Mouse (Mus musculus): ENCODE results near the gene Cstad. TPM values are rescaled to one million over a fixed set of nuclear protein-coding genes. Genes with fewer than 3 reads are reported as not detected.
A peak's percentile ranks its signal among the peaks of the same experiment; 100 is the strongest.

The Cstad gene
- polyA plus RNA-seq, 1 experiment from 2014 or later, result 0.27 TPM

DNA sequence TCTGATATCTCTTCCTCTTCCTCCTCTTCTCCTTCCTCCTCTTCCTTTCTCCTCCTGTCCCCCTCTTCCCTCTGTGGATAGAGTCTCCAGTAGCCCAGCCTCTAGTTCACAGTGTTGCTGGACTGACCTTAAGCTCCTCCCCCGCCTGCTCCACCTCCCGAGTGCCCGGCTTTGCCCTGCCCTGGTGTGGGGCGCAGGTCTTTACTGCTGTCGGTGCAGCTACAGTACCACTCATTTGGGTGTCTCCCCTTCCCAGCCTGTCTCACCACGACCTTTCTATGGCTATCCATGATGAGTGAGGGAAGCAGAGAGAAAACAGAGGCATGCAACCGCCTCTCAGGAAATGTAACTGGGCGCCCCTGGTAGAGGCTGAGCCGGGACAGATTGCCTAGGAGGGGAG is 5.5 kb downstream of the Cstad start:
- H3K9ac ChIP-seq (replicated peaks), result no peak overlapping the region
- WGBS, result 20% methylated on average over 9 of the region's 9 CpGs
- H3K4me2 ChIP-seq (replicated peaks), result no peak overlapping the region
- no peaks in the 10 kb centered on the region for H3K36me3 ChIP-seq
- H3K27me3 ChIP-seq, result no peaks in the 10 kb centered on the region
- no peaks in the 10 kb centered on the region for H3K9me3 ChIP-seq
- H3K4me3 ChIP-seq (replicated peaks), result no peak overlapping the region
- ATAC-seq, result no peak
- H3K27ac ChIP-seq, result 0 out of 2 replicates have a peak overlapping the region, but pooled peaks have one; percentile 8
- peaks cover 55% of the 10 kb centered on the region for H3K4me1 ChIP-seq (replicated peaks)

DNA sequence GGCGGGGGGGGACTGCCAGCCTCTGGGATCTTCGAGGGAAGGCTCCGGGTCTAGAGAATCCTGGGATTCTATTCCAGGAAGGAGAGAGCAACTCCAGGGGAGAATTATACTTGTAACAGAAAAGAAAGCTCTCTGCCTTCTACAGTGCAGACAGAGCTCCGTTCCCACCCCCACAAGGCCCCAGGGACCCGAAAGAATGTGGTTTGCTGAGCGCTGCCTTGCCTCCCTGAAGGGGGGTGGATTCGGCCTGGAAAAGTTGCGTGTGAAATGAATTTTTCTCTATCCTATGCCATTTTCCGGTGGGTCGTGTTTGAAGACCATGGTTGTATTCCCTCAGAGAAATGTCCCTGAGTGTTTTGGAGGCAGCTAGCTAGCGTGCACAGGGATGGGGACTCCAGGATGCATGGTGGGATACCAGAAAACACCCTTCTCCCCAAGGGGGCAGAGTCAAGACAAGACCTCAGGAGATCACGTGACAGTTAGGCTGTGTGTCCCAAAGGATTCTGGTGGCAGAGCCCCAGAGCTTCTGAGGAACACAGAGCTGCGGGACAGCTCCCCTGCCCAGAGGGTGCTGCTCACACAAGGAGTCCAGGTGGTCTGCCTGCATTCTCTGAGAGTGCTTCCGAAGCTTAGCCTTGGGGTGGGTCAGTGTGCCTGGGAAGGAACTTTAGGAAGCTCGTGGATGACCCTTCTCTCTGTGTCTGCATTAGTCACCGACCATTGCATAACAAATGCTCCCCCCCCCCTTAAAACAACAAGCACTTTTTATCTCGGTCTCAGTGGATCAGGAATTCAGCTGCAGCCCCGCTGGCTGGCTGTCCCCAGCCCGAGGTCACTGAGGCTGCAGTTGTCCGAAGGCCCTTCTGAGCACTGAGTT is 6.4 kb downstream of the Cstad start:
- Histone ChIP-seq H3K27ac (peak overlapping the region; percentile 35; the same call in 1 of the 2 replicates), H3K4me2 (replicated peaks) (no peak overlapping the region), H3K36me3 (no peaks in the 10 kb centered on the region), H3K4me1 (replicated peaks) (peaks cover 55% of the 10 kb centered on the region), H3K27me3 (no peaks in the 10 kb centered on the region), H3K9me3 (no peaks in the 10 kb centered on the region), H3K9ac (replicated peaks) (no peak overlapping the region), H3K4me3 (replicated peaks) (no peak overlapping the region)
- no peak for ATAC-seq
- 17% methylated on average over 19 of the region's 20 CpGs for WGBS

GRCm38 (mm10) chr2:30602451-30602850 is 7.6 kb downstream of the Cstad start:
- Histone ChIP-seq H3K9ac (replicated peaks) (no peak overlapping the region), H3K27ac (no peak overlapping the region), H3K4me2 (replicated peaks) (no peak overlapping the region), H3K27me3 (no peaks in the 10 kb centered on the region), H3K4me1 (replicated peaks) (peaks cover 66% of the 10 kb centered on the region), H3K4me3 (replicated peaks) (no peak overlapping the region), H3K9me3 (no peaks in the 10 kb centered on the region), H3K36me3 (no peaks in the 10 kb centered on the region)
- ATAC-seq, result no peak

DNA sequence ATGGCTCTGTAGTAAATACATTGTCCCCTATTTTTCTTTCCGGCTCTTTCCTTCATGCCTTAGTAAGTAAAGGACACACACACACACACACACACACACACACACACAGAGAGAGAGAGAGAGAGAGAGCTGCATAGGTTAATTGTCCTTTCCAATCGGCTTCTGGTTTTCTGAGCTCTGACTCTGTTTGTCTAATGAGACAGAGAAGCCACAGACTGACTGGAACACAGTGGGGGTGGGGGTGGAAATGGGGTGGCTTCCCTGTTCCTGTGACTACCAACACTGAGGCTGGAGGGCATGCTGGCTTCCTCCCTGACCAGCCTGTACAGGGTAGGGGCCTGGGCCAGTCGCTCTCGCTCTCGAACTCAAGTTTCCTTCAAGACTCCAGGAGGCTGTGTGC is 8.9 kb downstream of the Cstad start:
- no peak overlapping the region for H3K27ac ChIP-seq

GRCm38 (mm10) chr2:30604880-30605761 is 10.3 kb downstream of the Cstad start:
- ATAC-seq, result peak; percentile 10; the same call in 1 of the 2 replicates
- peak overlapping the region; percentile 89 for H3K27ac ChIP-seq
- H3K9me3 ChIP-seq, result no peaks in the 10 kb centered on the region
- no peaks in the 10 kb centered on the region for H3K36me3 ChIP-seq
- no peaks in the 10 kb centered on the region for H3K27me3 ChIP-seq
- WGBS, result 2% methylated on average over 26 of the region's 32 CpGs
- H3K4me1 ChIP-seq (replicated peaks), result peaks cover 80% of the 10 kb centered on the region
- no peak overlapping the region; the same call in 1 of the 2 replicates for H3K4me3 ChIP-seq (replicated peaks)
- peak overlapping the region; percentile 48 for H3K4me2 ChIP-seq (replicated peaks)
- H3K9ac ChIP-seq (replicated peaks), result peak overlapping the region; percentile 55; the same call in 1 of the 2 replicates

More for the DNA sequence above, 8.9 kb downstream of the Cstad start:
- 65% methylated on average over 5 of the region's 5 CpGs for WGBS
- no peak overlapping the region for H3K9ac ChIP-seq (replicated peaks)
- no peaks in the 10 kb centered on the region for H3K27me3 ChIP-seq
- no peak overlapping the region for H3K4me3 ChIP-seq (replicated peaks)
- peaks cover 78% of the 10 kb centered on the region for H3K4me1 ChIP-seq (replicated peaks)
- no peaks in the 10 kb centered on the region for H3K9me3 ChIP-seq
- ATAC-seq, result no peak
- H3K36me3 ChIP-seq, result no peaks in the 10 kb centered on the region
- no peak overlapping the region for H3K4me2 ChIP-seq (replicated peaks)

DNA sequence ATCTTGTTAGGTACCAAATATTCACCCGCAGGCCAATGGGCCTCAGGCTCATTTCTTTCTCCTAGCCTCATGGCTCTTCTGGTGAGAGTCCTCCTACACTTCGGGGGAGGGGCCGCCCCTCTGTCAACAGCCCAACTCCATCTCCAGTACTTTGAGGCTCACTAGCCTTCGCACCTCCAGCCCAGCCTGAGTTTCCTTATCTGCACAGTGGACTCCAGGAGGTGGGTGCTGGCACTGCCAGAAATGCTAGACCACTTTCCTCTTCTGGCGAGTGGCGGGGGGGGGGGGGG is 10.9 kb downstream of the Cstad start:
- H3K9ac ChIP-seq (replicated peaks), result 0 out of 2 replicates have a peak overlapping the region, but pooled peaks have one; percentile 55
- ATAC-seq, result no peak
- no peaks in the 10 kb centered on the region for H3K9me3 ChIP-seq
- peak overlapping the region; percentile 89 for H3K27ac ChIP-seq
- peaks cover 74% of the 10 kb centered on the region for H3K4me1 ChIP-seq (replicated peaks)
- no peaks in the 10 kb centered on the region for H3K27me3 ChIP-seq
- 19% methylated on average over 4 of the region's 6 CpGs for WGBS
- no peak overlapping the region for H3K4me3 ChIP-seq (replicated peaks)
- peak overlapping the region; percentile 48 for H3K4me2 ChIP-seq (replicated peaks)
- no peaks in the 10 kb centered on the region for H3K36me3 ChIP-seq

DNA sequence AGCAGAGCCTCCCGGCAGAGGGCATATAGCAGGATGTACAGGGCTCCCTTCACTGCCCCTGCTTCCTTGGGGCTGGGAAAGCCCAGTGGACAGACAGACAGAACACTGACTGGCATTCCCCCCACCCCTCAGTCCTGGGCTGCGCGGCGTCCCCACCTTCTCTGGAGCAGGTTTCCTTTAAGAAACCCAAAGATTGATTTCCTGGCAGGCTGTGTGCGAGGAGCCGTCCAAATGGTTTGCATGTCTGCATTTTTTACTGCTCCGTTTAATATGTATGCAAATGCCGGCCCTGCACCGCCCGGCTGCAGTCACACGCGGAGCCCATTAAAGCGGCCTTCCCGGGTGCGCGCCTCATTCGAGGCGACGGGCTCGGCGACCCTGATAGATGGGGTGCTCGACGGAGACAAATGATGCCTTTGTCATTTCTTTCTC is 11.8 kb downstream of the Cstad start:
- no peak overlapping the region for H3K4me3 ChIP-seq (replicated peaks)
- no peaks in the 10 kb centered on the region for H3K36me3 ChIP-seq
- H3K4me2 ChIP-seq (replicated peaks), result peak overlapping the region; percentile 39
- 8% methylated on average over 23 of the region's 23 CpGs for WGBS
- ATAC-seq, result peak; percentile 64
- peak overlapping the region; percentile 89 for H3K27ac ChIP-seq
- H3K9me3 ChIP-seq, result no peaks in the 10 kb centered on the region
- H3K9ac ChIP-seq (replicated peaks), result peak overlapping the region; percentile 47
- peaks cover 65% of the 10 kb centered on the region for H3K4me1 ChIP-seq (replicated peaks)
- no peaks in the 10 kb centered on the region for H3K27me3 ChIP-seq

DNA sequence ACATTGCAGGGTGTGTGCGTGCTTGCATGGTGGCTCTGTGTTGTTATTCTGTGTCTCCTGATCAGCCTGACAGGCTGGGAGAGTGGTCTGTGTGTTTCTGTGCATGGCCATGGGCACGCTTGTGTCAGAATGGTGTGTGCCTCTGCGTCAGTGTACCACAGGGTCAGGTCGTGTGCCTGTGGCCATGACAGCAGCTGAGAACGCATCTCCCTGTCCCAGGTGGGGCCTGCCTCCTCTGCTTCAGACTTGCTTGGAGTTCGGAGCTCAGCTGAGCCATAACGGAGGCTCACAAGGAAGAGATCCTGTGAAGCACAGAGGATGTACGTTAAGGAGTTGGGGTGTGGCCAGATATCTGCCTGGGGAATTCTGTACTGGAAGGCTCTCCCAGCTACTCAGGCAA is 13.1 kb downstream of the Cstad start:
- Histone ChIP-seq H3K36me3 (no peaks in the 10 kb centered on the region), H3K27ac (peak overlapping the region; percentile 89), H3K4me3 (replicated peaks) (no peak overlapping the region), H3K4me2 (replicated peaks) (no peak overlapping the region), H3K9me3 (no peaks in the 10 kb centered on the region), H3K4me1 (replicated peaks) (peaks cover 60% of the 10 kb centered on the region), H3K27me3 (no peaks in the 10 kb centered on the region), H3K9ac (replicated peaks) (no peak overlapping the region)
- 69% methylated on average over 8 of the region's 8 CpGs for WGBS
- no peak for ATAC-seq

DNA sequence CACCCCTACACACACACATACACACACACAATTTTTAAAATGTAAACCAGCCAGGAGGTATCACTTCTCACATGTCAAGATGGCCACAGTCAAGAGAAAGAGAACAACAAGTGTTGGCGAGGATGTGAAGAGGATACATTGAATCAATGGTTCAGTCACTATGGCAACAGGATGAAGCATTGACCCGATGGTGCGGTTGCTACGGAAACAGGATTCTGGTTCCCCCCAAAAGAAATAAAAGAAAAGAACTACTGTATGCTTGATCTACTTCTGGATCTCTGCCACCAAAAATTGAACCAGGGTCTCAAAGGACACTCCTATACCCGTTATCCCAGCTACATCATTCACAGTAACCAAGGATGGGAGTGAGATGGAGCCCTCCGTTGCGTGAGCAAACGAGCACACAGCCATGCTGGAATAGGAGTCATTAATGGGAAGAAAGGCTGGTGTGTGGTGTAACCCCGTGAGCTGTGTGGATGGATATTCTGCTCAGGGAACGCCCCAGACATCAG is 13.9 kb downstream of the Cstad start:
- Histone ChIP-seq H3K27me3 (no peaks in the 10 kb centered on the region), H3K9ac (replicated peaks) (no peak overlapping the region), H3K27ac (peak overlapping the region; percentile 17), H3K4me1 (replicated peaks) (peaks cover 58% of the 10 kb centered on the region), H3K36me3 (no peaks in the 10 kb centered on the region), H3K9me3 (no peaks in the 10 kb centered on the region), H3K4me3 (replicated peaks) (no peak overlapping the region), H3K4me2 (replicated peaks) (no peak overlapping the region)
- WGBS, result 57% methylated on average over 10 of the region's 10 CpGs
- ATAC-seq, result no peak

DNA sequence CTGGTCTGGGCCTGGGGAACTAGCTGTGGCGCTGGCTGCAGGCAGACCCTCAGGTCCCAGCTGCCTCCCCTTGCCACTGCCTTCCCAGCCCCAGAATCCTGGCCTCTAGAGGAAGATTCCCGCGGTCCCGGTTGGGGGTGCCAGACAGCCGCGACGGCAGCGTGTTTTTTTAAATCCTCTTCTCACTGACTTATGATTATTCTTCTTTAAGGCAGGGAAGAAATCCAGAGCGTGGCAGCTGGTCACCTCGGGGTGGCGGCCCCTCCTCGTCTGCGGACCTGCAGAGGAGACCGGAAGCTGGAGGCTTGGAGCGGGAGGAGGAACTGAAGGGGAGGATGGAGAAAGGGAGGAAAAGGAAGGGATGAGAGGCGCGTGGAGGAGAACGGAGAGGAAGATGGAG is 18.7 kb downstream of the Cstad start:
- Histone ChIP-seq H3K36me3 (no peaks in the 10 kb centered on the region), H3K27ac (peak overlapping the region; percentile 92), H3K4me2 (replicated peaks) (peak overlapping the region; percentile 50), H3K4me3 (replicated peaks) (peak overlapping the region; percentile 14; the same call in 1 of the 2 replicates), H3K9ac (replicated peaks) (peak overlapping the region; percentile 66), H3K9me3 (no peaks in the 10 kb centered on the region), H3K27me3 (no peaks in the 10 kb centered on the region), H3K4me1 (replicated peaks) (peaks cover 28% of the 10 kb centered on the region)
- ATAC-seq, result peak; percentile 74
- WGBS, result 2% methylated on average over 18 of the region's 18 CpGs

DNA sequence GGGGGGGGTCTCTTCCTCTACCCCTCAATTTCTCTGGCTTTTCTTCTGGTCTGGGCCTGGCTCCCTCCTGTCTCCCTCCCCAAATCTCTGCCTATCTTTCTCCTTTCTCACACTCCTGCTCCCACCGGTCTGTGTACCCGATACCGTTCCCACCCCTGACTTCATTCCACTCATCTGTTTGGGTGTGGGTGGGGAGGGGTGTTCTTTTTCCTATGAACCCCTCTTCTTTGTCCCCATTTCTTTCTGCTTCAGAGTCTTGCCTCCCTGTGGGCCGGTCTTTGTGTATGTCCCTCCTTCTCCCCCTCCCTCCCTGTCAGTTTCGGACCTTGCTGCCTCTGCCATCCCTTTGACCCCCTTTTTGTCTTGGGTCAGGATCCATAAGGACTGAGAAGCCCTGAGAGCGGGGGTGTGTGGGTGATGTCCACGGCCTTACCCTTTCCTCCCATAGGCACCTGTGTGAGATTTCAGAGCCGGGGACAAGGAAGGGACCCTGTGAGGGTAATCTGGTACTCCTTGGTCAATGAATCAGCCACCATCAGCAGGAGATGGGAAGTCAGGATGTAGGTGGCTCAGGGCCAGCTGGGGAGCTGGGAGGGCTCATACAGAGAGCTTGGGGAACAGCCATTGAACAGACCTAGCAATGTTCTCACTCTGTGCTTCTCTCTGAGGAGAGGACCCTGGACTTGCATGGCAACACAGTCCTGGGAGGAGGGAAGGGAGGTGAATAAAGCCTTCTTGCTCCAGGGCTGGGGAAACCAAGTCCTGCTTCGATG is 19.5 kb downstream of the Cstad start:
- H3K4me1 ChIP-seq (replicated peaks), result peaks cover 24% of the 10 kb centered on the region
- H3K4me2 ChIP-seq (replicated peaks), result peak overlapping the region; percentile 50
- peak; percentile 44 for ATAC-seq
- peak overlapping the region; percentile 14; the same call in 1 of the 2 replicates for H3K4me3 ChIP-seq (replicated peaks)
- no peaks in the 10 kb centered on the region; the same call in 1 of the 2 replicates for H3K9me3 ChIP-seq
- H3K27me3 ChIP-seq, result no peaks in the 10 kb centered on the region
- no peaks in the 10 kb centered on the region for H3K36me3 ChIP-seq
- peak overlapping the region; percentile 66 for H3K9ac ChIP-seq (replicated peaks)
- WGBS, result 25% methylated on average over 9 of the region's 9 CpGs
- peak overlapping the region; percentile 92 for H3K27ac ChIP-seq

All from midbrain, embryonic 13.5 days (tissue).